Mouse (Mus musculus) neural tube, embryonic 12.5 days (tissue): ENCODE data around the gene Fdxacb1. TPM values are rescaled to one million over a fixed set of nuclear protein-coding genes. Genes with fewer than 3 reads are reported as not detected.

ENCODE experiments used
- ATAC-seq: fragments of 200-750 bp; cut with Nextera tagmentation; 2 replicates; pipeline ENCODE4 v1.8.0; 2017; ENCODE audit warnings: low read depth, mild to moderate bottlenecking, moderate TSS enrichment, moderate library complexity; ENCODE audit not compliant: low FRiP score
- H3K27ac ChIP-seq: fragments of 300-500 bp; sonication (generic); 2 replicates; pipeline ENCODE4 v1.5.1; 2016
- H3K27me3 ChIP-seq: fragments of 300-500 bp; sonication (generic); replicated peaks from 2 replicates; pipeline ENCODE4 v1.6.1; 2016; ENCODE audit warnings: mild to moderate bottlenecking
- H3K36me3 ChIP-seq: fragments of 300-500 bp; sonication (generic); 2 replicates; pipeline ENCODE4 v1.6.1; 2016; ENCODE audit warnings: mild to moderate bottlenecking
- H3K4me1 ChIP-seq: fragments of 300-500 bp; sonication (generic); 2 replicates; pipeline ENCODE4 v1.6.1; 2016
- H3K4me2 ChIP-seq: fragments of 300-500 bp; sonication (generic); replicated peaks from 2 replicates; pipeline ENCODE4 v1.6.1; 2016; ENCODE audit warnings: mild to moderate bottlenecking
- H3K4me3 ChIP-seq: fragments of 300-500 bp; sonication (generic); 2 replicates; pipeline ENCODE4 v1.5.1; 2016
- H3K9ac ChIP-seq: fragments of 300-500 bp; sonication (generic); 2 replicates; pipeline ENCODE4 v1.6.1; 2016; ENCODE audit warnings: mild to moderate bottlenecking
- H3K9me3 ChIP-seq: fragments of 300-500 bp; sonication (generic); 2 replicates; pipeline ENCODE4 v1.6.1; 2016; ENCODE audit warnings: mild to moderate bottlenecking
- WGBS: fragments of 180-500 bp; shearing (Covaris S2); methylation state at CpG from one replicate; pipeline ENCODE4 v1.1.7; 2016; 5-methylcytosine and 5-hydroxymethylcytosine counted together
- polyA plus RNA-seq: library from polyadenylated mRNA; unstranded; fragments of >200 nt; fragmentation: Nextera tagmentation; extraction: Ambion mirVana; gene quantifications from 2 replicates; pipeline ENCODE4 v1.2.1, GENCODE M21; 2016

Gene Fdxacb1
- polyA plus RNA-seq, 1 experiment from 2014 or later: 12.2 TPM

DNA sequence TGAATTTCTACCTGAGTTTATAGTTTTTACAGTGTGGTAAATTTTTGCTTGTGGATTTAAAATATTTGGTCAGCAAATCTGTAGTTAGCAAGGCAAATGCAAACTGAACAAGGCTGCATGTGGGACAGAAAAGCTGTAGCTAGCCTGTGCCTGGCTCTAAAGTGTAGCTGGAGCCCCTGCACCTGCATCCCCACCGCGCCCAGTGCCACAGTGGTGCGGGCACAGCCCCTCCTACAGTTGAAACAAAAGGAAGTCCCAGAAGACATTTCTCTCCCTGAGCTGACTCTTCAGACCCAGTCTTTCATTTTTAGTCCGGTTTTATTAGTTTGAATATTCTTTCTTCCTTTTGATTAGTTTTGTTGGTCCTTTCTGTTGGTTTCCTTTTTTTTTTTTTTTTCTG is 47.6 kb downstream of the Fdxacb1 start:
- Histone ChIP-seq H3K4me1 (no peaks in the 10 kb centered on the region), H3K4me3 (no peak overlapping the region), H3K27ac (no peak overlapping the region), H3K9ac (no peak overlapping the region), H3K9me3 (no peaks in the 10 kb centered on the region), H3K27me3 (no peaks in the 10 kb centered on the region), H3K4me2 (no peak overlapping the region), H3K36me3 (peaks cover 37% of the 10 kb centered on the region)
- WGBS: 98% methylated on average over 4 of the region's 4 CpGs
- ATAC-seq: no peak

DNA sequence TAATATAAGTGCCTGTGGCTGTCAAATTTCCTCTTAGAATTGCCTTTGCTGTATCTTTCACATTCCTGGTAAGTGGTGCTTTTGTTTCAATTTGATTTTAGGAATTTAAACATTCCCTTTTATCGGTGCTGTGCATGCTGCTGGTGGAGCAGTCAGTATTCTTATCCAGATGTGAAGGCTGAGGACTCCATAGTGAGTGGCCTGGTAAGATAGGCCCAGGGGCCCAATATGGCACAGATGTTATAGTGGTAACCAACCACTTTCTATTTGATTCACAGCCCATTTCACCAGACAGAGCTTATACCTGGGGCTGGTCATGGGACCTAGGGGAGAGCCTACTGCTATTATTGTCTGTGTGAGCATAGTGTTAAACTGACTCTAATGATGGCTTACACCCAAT is 48.5 kb downstream of the Fdxacb1 start:
- no peak overlapping the region for H3K4me2 ChIP-seq
- no peak overlapping the region for H3K4me3 ChIP-seq
- no peak overlapping the region for H3K27ac ChIP-seq
- no peak for ATAC-seq
- WGBS: 97% methylated on average over 1 of the region's 1 CpGs
- no peaks in the 10 kb centered on the region for H3K4me1 ChIP-seq
- H3K9me3 ChIP-seq: no peaks in the 10 kb centered on the region
- no peaks in the 10 kb centered on the region for H3K27me3 ChIP-seq
- no peak overlapping the region for H3K9ac ChIP-seq
- peaks cover 32% of the 10 kb centered on the region for H3K36me3 ChIP-seq

DNA sequence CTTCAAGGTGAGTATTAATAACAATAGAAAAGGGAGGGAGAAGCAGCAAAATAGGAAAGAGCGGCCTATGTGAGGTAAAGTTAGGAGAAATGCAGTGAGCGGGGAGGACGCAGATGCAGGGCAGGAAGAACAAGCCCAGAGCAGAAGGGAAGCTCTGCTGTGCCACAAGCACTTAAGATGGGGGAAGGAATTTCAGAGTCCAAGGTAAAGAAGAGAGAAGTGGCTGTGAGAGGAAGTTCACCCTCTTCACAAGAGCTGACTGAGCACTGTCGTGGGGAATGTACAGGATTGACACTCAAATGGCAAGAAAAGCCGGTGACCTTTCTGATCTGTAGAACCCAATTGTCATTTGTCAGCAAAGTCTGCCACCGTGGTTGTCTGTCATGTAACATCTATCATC is 50.0 kb downstream of the Fdxacb1 start:
- Histone ChIP-seq H3K4me1 (no peaks in the 10 kb centered on the region), H3K36me3 (peaks cover 39% of the 10 kb centered on the region), H3K27me3 (no peaks in the 10 kb centered on the region), H3K27ac (no peak overlapping the region), H3K9ac (no peak overlapping the region), H3K9me3 (no peaks in the 10 kb centered on the region), H3K4me3 (no peak overlapping the region), H3K4me2 (no peak overlapping the region)
- ATAC-seq: no peak
- 92% methylated on average over 6 of the region's 6 CpGs for WGBS

DNA sequence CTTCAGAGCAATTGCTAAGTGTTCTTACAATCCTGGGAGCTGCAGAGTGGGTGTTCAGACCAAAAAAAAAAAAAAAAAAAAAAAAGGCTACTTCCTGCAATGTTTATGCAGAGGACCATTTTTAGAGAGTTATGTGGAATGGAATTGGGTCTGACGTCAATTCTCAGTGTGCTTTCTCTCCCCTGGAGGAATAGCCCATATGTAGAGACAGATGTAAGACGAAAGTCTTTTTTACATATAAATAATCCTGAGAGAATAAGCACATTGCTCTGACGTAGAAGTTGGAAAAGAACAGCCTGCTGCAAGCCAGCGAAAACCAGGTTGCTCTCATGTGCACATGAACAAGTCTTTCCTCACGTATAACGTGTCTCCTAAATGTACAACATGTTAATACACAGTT is 51.7 kb downstream of the Fdxacb1 start:
- H3K36me3 ChIP-seq: peaks cover 34% of the 10 kb centered on the region

DNA sequence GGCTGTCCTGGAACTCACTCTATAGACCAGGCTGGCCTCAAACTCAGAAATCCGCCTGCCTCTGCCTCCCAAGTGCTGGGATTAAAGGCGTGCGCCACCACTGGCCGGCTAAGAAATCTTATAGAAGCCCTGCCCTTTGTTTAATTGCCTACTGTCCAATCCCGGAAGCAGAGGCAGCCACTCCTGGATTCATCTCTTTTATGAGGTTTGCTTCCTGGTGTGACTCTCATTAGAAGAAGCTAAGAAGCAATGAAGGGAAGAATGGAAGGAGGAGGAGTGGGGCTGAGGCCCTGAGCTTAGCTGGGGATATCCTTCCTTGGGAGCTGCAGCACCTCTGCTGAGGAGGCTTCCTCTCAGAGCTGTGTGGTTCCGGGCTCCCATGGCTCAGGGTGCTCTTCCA is 53.6 kb downstream of the Fdxacb1 start:
- H3K27ac ChIP-seq: no peak overlapping the region
- peaks cover 31% of the 10 kb centered on the region for H3K36me3 ChIP-seq
- H3K4me1 ChIP-seq: no peaks in the 10 kb centered on the region
- 89% methylated on average over 6 of the region's 6 CpGs for WGBS
- no peak overlapping the region for H3K9ac ChIP-seq
- H3K27me3 ChIP-seq: no peaks in the 10 kb centered on the region
- H3K9me3 ChIP-seq: no peaks in the 10 kb centered on the region
- ATAC-seq: no peak
- no peak overlapping the region for H3K4me3 ChIP-seq
- H3K4me2 ChIP-seq: no peak overlapping the region

More for the DNA sequence above, 51.7 kb downstream of the Fdxacb1 start:
- Histone ChIP-seq H3K4me1 (no peaks in the 10 kb centered on the region), H3K9ac (no peak overlapping the region), H3K9me3 (no peaks in the 10 kb centered on the region), H3K4me2 (no peak overlapping the region), H3K4me3 (no peak overlapping the region), H3K27ac (no peak overlapping the region), H3K27me3 (no peaks in the 10 kb centered on the region)
- no peak for ATAC-seq
- WGBS: 93% methylated on average over 6 of the region's 6 CpGs

DNA sequence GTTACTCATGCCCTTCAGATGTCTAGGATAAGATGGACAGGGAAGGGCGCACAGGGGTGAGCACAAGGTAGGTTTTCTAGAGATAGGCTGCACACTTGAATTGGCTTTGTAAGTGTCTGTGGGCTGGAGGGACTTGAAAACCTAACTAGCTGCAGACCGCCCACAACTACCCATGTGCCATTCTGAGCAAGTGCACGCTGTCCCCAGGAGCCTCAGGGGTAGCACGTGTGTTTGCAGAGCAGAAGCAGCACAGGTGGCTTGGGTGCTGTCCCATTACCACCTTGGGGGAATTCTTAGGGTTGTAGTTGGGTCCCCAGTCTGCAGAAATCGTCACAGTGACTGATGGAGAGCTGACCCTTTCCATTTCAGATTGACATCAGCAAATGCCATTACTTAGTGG is 54.2 kb downstream of the Fdxacb1 start:
- Histone ChIP-seq H3K9ac (no peak overlapping the region), H3K27ac (no peak overlapping the region), H3K4me2 (no peak overlapping the region), H3K4me1 (no peaks in the 10 kb centered on the region), H3K4me3 (no peak overlapping the region), H3K36me3 (peaks cover 25% of the 10 kb centered on the region), H3K9me3 (no peaks in the 10 kb centered on the region), H3K27me3 (no peaks in the 10 kb centered on the region)
- ATAC-seq: no peak
- 94% methylated on average over 5 of the region's 5 CpGs for WGBS

Other genes with a start within 250 kb of the Fdxacb1 start
- gene Pts, start 239.5 kb upstream of the Fdxacb1 start, polyA plus RNA-seq: 98.8 and 101 TPM in 2 replicates
- gene Il18, start 213.4 kb upstream of the Fdxacb1 start, polyA plus RNA-seq: 10.4 and 13.6 TPM in 2 replicates
- gene Bco2, start 213.1 kb upstream of the Fdxacb1 start, polyA plus RNA-seq: 0.09 and 0.15 TPM in 2 replicates
- gene Tex12, start 206.9 kb upstream of the Fdxacb1 start, polyA plus RNA-seq: 0.19 and 0.20 TPM in 2 replicates
- gene Sdhd, start 164.4 kb upstream of the Fdxacb1 start, polyA plus RNA-seq: 213 and 215 TPM in 2 replicates
- 323 and 352 TPM in 2 replicates for gene Timm8b, start 164.3 kb upstream of the Fdxacb1 start, polyA plus RNA-seq
- 5.8 and 8.5 TPM in 2 replicates for gene Pih1d2, start 150.9 kb upstream of the Fdxacb1 start, polyA plus RNA-seq
- 30.2 and 30.4 TPM in 2 replicates for gene Nkapd1, start 150.8 kb upstream of the Fdxacb1 start, polyA plus RNA-seq
- 46.2 and 56.0 TPM in 2 replicates for gene Dlat, start 108.5 kb upstream of the Fdxacb1 start, polyA plus RNA-seq
- 29.2 and 29.9 TPM in 2 replicates for gene Dixdc1, start 28.7 kb upstream of the Fdxacb1 start, polyA plus RNA-seq
- gene 2310030G06Rik, start 21.7 kb upstream of the Fdxacb1 start, polyA plus RNA-seq: 0.95 and 1.5 TPM in 2 replicates
- 12.8 and 17.5 TPM in 2 replicates for gene Cryab, start 16.9 kb upstream of the Fdxacb1 start, polyA plus RNA-seq
- gene Hspb2, start 15.9 kb upstream of the Fdxacb1 start, polyA plus RNA-seq: 4.9 and 7.2 TPM in 2 replicates
- gene Alg9, start 6.8 kb downstream of the Fdxacb1 start, polyA plus RNA-seq: 45.6 and 48.3 TPM in 2 replicates
- 39.7 and 44.4 TPM in 2 replicates for gene 1110032A03Rik, start 7.3 kb downstream of the Fdxacb1 start, polyA plus RNA-seq
- 85.2 and 86.8 TPM in 2 replicates for gene Ppp2r1b, start 77.1 kb downstream of the Fdxacb1 start, polyA plus RNA-seq
- gene Sik2, start 240.8 kb downstream of the Fdxacb1 start, polyA plus RNA-seq: 14.3 and 14.4 TPM in 2 replicates